Mouse (Mus musculus) telencephalon, adult 2 months (tissue): ENCODE data around the gene Cypt3.

Experiments
- DNase-seq: peaks from one replicate; pipeline ENCODE4 v3.0.0-alpha.2; 2011; ENCODE audit warnings: low read depth, low spot score

Gene Cypt3

DNA sequence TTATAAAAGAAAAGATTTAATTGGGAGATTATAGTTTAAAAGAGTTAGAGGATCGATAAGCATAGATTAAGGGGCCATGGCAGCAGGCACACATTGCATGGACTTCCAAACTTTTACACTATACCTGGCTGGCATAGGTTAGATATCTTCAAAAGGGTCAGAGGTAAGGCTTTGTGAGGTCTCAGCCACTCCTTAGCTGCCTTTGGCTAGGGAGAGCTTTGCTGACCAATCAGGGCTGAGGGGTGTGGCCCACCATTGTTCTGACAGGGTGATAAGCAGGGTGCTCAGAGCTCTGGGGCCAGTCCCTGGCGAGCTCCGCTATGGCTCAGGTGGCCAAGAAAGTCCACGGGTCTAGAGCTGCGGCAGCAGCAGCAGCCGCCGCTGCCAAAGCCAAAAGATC is at the start of gene Cypt3:
Gene Cypt3, plus strand, starts transcription at position 301 of the 400 bp plus-strand sequence.
- no peak for DNase-seq

DNA sequence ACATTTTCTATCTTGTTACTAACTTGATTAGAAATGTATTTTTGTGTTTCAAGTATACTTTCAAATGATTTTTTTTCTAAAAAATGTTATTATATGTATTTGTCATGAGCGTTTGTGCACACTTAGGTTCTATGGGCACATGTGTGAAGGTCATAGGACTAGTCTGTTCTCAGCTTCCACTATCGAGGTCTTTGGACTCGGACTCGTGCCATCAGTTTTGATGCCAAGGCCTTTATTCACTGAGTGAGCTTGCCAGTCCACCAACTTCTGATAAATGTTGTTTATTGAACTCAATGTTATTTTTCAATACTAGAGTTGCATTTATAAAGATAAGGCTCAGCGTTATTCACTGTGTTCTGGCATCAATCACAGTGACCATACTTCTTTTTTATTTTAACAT is 42.9 kb upstream of the Cypt3 start:
- no peak for DNase-seq

DNA sequence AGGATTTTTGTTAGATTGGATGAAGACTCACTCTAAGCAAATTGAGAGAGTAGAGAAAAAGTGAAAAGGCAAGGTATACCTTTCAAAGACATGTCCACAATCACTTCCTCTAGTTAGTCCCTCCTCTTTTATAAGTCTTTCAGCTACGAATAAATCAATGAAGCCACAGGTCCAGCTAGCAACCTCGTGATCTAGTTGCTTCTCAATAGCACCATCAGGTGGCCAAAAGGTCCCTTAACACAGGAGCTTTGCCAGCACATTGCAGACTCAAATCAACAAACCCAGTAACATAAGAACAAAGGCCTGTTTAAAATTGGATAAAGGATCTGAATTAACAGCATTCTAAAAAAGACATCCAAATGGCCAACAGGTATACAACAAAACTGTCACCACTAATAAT is 30.0 kb upstream of the Cypt3 start:
- DNase-seq: peak; percentile 1

DNA sequence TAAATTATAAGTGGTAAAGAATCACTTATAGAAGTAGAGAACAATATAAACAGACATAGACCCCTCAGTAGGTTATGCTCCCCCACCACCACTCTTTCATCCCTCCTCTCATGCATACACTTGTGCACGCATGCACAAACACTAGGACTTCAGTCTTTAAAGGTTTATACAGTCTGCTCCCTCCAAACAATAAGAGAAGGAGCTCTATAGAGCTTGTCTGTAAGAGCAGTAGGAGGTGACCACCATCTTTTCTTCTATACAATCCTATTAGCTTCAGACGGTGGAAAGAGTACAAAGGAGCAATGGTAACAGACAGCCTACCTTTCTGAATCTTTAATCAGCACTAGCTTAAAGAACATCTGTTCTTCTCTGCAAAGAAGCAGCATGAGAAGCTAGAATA is 1.8 kb upstream of the Cypt3 start:
- DNase-seq: no peak

DNA sequence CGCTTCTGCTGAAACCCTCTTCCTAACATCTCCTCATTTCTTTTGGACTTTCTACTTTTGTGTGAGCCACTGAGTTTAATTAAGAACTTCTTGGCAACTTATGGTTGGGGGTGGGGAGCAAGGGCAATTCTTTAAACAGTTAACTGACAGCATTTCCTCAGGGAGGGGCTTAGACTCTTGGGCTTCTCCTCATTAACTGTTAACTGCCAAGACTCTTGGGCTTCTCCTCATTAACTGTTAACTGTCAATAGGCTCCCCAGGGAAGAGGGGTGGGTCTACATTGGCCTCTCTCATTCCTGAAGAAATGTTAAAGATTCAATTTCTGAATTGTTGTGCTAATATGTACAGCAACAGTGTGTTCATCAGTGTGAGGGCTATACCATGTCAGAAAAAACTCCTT is 6.3 kb downstream of the Cypt3 start:
- no peak for DNase-seq

DNA sequence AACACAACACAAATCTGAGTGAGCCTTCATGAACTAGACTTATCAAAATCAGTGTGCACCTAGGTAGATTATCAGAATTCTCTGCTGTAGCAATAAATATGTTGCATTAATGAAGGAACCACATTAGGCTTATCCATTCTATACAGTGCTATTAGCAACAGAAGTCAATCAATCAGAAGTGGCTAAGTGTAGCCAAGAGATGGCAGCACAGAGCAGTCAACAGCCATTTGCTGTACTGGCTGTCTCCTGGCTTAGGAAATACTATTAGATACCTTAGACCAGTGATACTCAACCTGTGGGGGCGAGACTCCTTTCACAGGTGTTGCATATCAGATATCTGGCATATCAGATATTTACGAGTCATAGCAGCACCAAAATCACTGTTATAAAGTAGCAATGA is 41.2 kb downstream of the Cypt3 start:
- DNase-seq: no peak
